Mouse (Mus musculus) 3134 (cell line): ENCODE results near the gene 2010300C02Rik.
A peak's percentile ranks its signal among the peaks of the same experiment; 100 is the strongest.
"Not testable (repeated sequence)": the region's sequence is repeated elsewhere in the genome, so short reads cannot be mapped to it uniquely, and the experiment has no call there.

Experiments
- DNase-seq: peaks from one replicate; pipeline ENCODE4 v3.0.0-alpha.2; 2011; ENCODE audit warnings: low spot score; ENCODE audit not compliant: insufficient read length; ENCODE audit errors: extremely low read depth

2010300C02Rik gene

DNA sequence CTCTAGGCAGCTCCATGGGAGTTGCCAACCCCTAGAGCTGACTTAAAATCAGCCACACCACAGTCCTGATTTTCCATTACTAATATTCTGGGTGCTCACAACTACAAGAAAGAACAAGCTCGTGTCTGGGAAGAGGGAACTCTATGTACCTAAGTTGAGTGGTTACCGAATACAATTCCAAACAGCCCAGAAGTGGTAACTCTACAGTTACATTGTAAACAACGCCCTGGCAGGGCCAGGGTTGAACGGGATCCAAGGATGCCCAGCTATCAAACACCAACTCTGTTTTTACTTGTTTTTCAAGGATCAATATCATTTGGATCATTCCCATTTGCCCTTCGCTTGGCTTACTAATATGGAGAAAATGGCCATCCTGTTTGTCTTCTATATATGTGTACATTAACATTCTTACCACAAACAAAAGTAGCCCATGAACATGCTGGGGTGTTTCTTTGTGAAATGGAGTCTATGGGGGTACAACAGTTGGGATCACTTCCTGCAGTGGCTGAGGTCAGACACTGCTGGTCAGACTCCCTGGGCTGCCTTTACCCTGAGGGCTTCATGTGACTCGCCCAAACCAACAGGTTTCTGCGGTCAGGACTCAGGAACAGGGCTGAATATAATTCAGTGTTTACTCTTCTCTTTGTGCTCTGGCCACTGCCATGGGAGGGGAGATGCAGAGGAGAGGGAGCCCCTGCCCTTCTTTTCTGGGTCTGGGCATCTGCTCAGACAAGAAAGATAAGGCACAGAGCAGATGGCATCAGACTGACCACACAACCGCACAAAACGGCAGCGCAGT is 89.3 kb downstream of the 2010300C02Rik start:
- DNase-seq = no peak

DNA sequence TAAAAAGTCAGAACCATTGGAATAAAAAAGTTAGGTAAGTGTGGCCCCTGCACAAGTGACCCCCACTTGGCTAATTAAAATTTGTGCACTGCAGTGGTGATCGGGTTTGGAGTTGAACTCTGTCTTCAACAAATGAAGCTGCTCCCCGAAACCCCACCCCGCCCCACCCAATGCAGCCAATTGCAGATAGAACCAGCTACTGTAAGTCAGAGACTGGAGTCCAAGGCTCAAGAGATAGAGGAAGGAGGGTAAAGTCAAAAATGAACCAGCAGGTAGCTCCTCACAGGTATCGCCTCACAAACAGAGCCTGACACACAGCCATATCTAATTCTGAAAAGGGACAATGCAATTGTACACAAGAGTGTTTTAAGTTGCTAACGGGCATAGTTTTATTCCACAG is 90.0 kb downstream of the 2010300C02Rik start:
- no peak for DNase-seq

DNA sequence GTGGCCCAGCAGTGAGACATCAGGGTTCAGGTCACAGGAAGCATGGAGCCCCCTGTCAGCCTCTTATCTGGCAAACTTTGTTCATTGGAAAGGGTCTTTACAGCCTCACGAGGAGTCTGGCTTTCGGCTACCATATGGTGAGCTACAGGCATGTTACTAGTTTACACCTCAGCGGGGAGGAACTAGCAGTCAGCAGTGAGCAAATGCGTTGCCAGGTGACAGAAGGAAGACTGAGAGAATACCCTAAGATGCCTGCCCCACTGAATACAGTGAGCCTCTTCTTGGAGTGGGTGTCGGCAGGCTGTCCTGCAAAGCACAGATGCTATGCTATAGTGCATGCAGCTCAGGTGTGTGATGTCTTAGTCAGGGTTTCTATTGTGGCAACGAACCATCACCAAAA is 91.1 kb downstream of the 2010300C02Rik start:
- no peak for DNase-seq

GRCm38 (mm10) chr1:37624185-37624584 is 95.7 kb downstream of the 2010300C02Rik start:
- DNase-seq = no peak

GRCm38 (mm10) chr1:37622049-37622448 is 97.8 kb downstream of the 2010300C02Rik start:
- DNase-seq = no peak

DNA sequence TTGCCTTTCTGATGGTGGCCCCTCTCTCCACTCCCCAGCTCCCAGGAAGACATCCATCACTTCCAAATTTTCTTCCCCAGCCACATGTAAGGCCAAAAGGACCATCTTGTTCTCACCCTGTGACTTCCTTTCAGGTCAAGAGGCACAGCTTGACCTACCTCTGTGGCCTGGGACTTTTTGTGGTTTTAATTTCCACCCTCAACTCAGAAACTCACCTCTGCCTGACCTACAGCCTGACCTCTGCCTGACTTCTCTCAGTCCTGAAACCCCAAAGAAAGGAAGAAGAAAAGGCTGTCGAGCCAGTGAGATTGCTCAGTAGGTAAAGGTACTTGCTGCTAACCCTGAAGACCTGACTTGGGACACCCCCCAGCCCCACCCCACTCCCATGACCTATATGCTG is 100.3 kb downstream of the 2010300C02Rik start:
- no peak for DNase-seq

DNA sequence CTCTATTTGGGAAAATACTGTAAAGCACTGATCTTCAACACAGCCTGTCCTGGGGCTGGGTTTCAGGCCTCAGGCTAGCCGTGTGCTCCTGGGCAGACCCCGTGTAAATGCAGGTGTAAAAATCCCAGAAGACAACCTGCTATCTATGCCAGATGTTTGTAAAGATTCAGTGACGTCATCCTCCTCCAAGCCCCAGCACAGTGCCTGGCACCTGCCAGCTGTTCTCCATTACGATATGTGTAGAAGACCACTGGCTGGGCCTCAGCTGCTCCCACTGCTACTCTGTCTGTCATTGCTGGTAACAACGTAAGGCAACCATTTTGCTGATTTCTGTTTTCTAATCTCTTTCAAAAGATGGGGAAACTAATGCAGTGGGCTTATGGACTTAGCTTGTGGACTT is 102.8 kb downstream of the 2010300C02Rik start:
- no peak for DNase-seq

GRCm38 (mm10) chr1:37616569-37616968 is 103.3 kb downstream of the 2010300C02Rik start:
- DNase-seq = no peak

- DNase-seq = no peak
Measured at GRCm38 (mm10) chr1:37615290-37616040, 104.4 kb downstream of the 2010300C02Rik start.

DNA sequence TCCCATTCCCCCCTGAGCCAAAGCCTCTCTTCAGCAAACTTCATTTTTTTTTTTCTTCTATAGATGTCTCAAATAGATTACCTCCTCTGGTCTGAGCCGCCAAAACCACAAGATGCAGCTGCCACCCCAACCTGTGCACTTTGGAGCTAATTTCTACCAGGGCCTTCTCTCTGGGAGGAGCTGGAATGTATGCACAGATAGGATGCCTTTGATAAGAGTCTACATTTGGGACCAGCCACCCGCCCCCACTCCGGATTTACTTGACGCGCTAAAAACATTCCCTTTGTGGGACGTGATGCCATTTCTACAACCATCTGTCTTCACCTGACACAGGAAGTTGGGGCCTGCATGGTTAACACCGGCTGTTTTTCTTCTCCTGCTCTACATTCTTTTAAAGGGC is 105.0 kb downstream of the 2010300C02Rik start:
- DNase-seq = no peak

GRCm38 (mm10) chr1:37614130-37614529 is 105.8 kb downstream of the 2010300C02Rik start:
- no peak for DNase-seq

- no peak for DNase-seq
Measured at GRCm38 (mm10) chr1:37611032-37611431, 108.9 kb downstream of the 2010300C02Rik start.

DNA sequence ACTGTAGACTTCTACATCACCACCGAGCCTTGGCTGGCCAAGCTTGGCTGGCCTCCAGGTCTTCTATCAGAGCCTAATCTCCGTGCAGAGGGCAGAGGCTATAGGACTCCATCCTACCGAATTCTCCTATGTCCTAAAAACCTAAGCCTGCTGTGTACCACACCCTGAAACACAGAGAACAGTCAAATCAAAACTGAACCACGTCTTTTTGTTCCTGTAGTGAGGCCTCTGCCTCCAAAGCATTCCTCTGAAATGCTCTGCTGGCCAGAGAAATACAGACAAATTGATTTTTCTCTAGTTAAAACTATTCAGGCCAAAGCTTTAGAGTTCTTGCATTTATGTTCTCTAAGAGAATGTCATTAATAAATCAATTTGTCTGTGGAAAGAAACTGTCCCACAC is 109.6 kb downstream of the 2010300C02Rik start:
- DNase-seq = no peak

GRCm38 (mm10) chr1:37605694-37606093 is 114.2 kb downstream of the 2010300C02Rik start:
- DNase-seq = not testable (repeated sequence)

GRCm38 (mm10) chr1:37603206-37603605 is 116.7 kb downstream of the 2010300C02Rik start:
- peak; percentile 65 for DNase-seq

GRCm38 (mm10) chr1:37602268-37602667 is 117.6 kb downstream of the 2010300C02Rik start:
- DNase-seq = no peak

DNA sequence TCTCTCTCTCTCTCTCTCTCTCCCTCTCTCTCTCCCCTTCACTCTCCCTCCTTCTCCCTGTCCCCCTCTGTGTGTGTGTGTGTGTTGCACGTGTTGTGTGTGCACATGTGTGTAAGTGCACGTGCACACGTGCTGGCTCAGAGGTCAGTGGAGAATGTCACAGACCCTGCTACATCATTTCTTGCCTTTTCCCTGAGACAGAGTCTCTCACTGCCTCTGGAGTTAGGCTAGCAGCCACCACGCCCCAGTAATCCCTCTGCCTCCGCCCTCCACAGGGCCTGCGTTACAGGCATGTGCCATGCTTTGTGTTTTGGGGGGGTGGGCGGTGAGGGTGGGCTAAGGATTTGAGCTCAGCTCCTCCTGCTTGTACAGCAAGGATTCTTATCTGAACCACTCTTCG is 118.4 kb downstream of the 2010300C02Rik start:
- no peak for DNase-seq

GRCm38 (mm10) chr1:37600640-37601175 is 119.2 kb downstream of the 2010300C02Rik start:
- no peak for DNase-seq

- no peak for DNase-seq
Measured at GRCm38 (mm10) chr1:37598986-37599385, 120.9 kb downstream of the 2010300C02Rik start.

DNA sequence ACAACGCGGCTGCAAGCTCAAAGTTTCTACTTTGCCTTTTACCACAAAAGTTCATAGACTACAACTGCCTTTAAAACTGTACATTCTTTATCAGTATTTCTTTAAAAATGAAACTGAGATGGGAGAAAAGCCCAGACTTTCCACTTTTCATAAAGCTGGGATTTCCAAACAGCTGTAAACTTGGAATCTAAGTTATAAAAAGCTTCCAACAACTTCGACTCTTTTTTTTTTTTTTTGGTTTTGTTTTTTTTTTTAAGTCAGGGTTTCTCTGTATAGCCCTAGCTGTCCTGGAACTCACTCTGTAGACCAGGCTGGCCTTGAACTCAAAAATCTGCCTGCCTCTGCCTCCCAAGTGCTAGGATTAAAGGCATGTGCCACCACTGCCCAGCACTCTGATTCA is 125.1 kb downstream of the 2010300C02Rik start:
- DNase-seq = not testable (repeated sequence)

GRCm38 (mm10) chr1:37585809-37586480 is 133.9 kb downstream of the 2010300C02Rik start:
- DNase-seq = peak; percentile 76
